Mouse (Mus musculus): ENCODE results near the gene Mbd6.

DNA sequence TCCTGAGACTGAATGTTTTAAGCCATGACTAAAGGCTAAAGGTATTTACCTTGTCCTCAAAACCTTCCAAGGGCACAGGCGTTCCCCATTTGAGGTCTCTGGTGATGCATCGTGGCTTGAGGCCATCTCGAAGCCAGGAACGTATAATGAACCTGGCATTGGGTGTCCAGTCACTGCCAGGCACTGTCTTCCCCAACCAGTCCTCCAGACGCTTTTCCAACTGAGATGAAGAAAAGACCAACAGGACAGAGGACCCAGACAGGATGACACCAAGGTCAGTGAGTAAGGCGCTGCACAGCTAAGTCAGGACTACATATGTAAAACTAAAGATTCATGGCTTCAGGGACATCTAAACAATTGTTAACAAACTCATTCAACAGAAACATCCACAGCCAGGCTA lies 11.5 kb upstream of the Mbd6 start:
- TF ChIP-seq TAL1 (IDR thresholded peaks at IDR 0.05; ENCODE audit: low read length), result no peak
- TF ChIP-seq GATA1 (IDR thresholded peaks at IDR 0.05; ENCODE audit: low read length), result no peak

Measured in erythroblast, embryonic 14.5 days (primary cell).